Mouse (Mus musculus) bone marrow macrophage, adult 2 months (primary cell): ENCODE results near the gene Il27ra.

Experiments
- CTCF ChIP-seq: IDR thresholded peaks from 2 replicates; pipeline ENCODE4 v1.5.1; 2012; ENCODE audit warnings: low read depth, mild to moderate bottlenecking, low read length, moderate library complexity
- POLR2A ChIP-seq: IDR thresholded peaks from 2 replicates; pipeline ENCODE4 v1.6.1; 2012; ENCODE audit warnings: mild to moderate bottlenecking, low read depth, low read length, borderline replicate concordance

- TF ChIP-seq CTCF (no peak), POLR2A (no peak)
Measured at GRCm38 (mm10) chr8:84069169-84069568, 26.8 kb upstream of the Il27ra start.
